Mouse (Mus musculus): ENCODE data around the gene Cltc.
"Not testable (repeated sequence)": the region's sequence is repeated elsewhere in the genome, so short reads cannot be mapped to it uniquely, and the experiment has no call there.

GRCm38 (mm10) chr11:86763127-86763526 lies 5.8 kb upstream of the Cltc start:
- not testable (repeated sequence) for TF ChIP-seq POLR2A (IDR thresholded peaks at IDR 0.05; ENCODE audit: control insufficient read depth, extremely low read depth, insufficient read depth, low read length, poor library complexity); CTCF (IDR thresholded peaks at IDR 0.05; ENCODE audit: borderline replicate concordance, control insufficient read depth, extremely low read depth, insufficient read depth, low read length, poor library complexity)
